Mouse (Mus musculus) liver, embryonic 11.5 days (tissue): ENCODE results near the gene Nek2. TPM values are rescaled to one million over a fixed set of nuclear protein-coding genes. Genes with fewer than 3 reads are reported as not detected.
A peak's percentile ranks its signal among the peaks of the same experiment; 100 is the strongest.

Source experiments
- ATAC-seq: fragments of 200-750 bp; cut with Nextera tagmentation; replicated peaks from 2 replicates; pipeline ENCODE4 v1.8.0; 2017; ENCODE audit warnings: moderate number of reproducible peaks, mild to moderate bottlenecking, moderate TSS enrichment, moderate library complexity; ENCODE audit not compliant: low FRiP score
- DNase-seq: peaks from one replicate; pipeline ENCODE4 v3.0.0-alpha.2; 2017; ENCODE audit warnings: low spot score
- H3K27ac ChIP-seq: fragments of 300-500 bp; sonication (generic); 2 replicates; pipeline ENCODE4 v1.5.1; 2014; ENCODE audit warnings: mild to moderate bottlenecking, low read depth, low read length, control low read depth
- H3K27me3 ChIP-seq: fragments of 300-500 bp; sonication (generic); replicated peaks from 2 replicates; pipeline ENCODE4 v1.6.1; 2014; ENCODE audit warnings: low read length, mixed read lengths; ENCODE audit not compliant: control insufficient read depth, insufficient read depth
- H3K36me3 ChIP-seq: fragments of 300-500 bp; sonication (generic); 2 replicates; pipeline ENCODE4 v1.6.1; 2014; ENCODE audit warnings: mild to moderate bottlenecking, low read length, moderate library complexity, mixed read lengths; ENCODE audit not compliant: control insufficient read depth, insufficient read depth
- H3K4me1 ChIP-seq: fragments of 300-500 bp; sonication (generic); replicated peaks from 2 replicates; pipeline ENCODE4 v1.6.1; 2014; ENCODE audit warnings: low read length, mixed read lengths; ENCODE audit not compliant: control insufficient read depth, insufficient read depth
- H3K4me2 ChIP-seq: fragments of 300-500 bp; sonication (generic); 2 replicates; pipeline ENCODE4 v1.6.1; 2014; ENCODE audit warnings: mild to moderate bottlenecking, control low read depth, moderate library complexity
- H3K4me3 ChIP-seq: fragments of 300-500 bp; sonication (generic); 2 replicates; pipeline ENCODE4 v1.5.1; 2014; ENCODE audit warnings: low read depth, low read length, control low read depth
- H3K9ac ChIP-seq: fragments of 300-500 bp; sonication (generic); 2 replicates; pipeline ENCODE4 v1.6.1; 2014; ENCODE audit warnings: low read depth, low read length, control low read depth
- H3K9me3 ChIP-seq: fragments of 300-500 bp; sonication (generic); 2 replicates; pipeline ENCODE4 v1.6.1; 2016; ENCODE audit warnings: low read length, inconsistent platforms, mixed read lengths; ENCODE audit not compliant: control insufficient read depth
- WGBS: fragments of 180-500 bp; shearing (Covaris S2); extraction: QIAGEN DNeasy Blood & Tissue Kit; methylation state at CpG from one replicate; pipeline ENCODE4 v1.1.7; 2014; 5-methylcytosine and 5-hydroxymethylcytosine counted together
- polyA plus RNA-seq: library from polyadenylated mRNA; unstranded; fragments of >200 nt; fragmentation: Nextera tagmentation; extraction: Ambion mirVana; gene quantifications from 2 replicates; pipeline ENCODE4 v1.2.1, GENCODE M21; 2014

The Nek2 gene
- polyA plus RNA-seq, 1 experiment from 2014 or later, result 54.2 TPM

- H3K9me3 ChIP-seq, result 0 out of 2 replicates have a peak, but pooled peaks cover 2% of the 10 kb centered on the region
- H3K9ac ChIP-seq, result no peak overlapping the region
- H3K27ac ChIP-seq, result no peak overlapping the region
- no peak overlapping the region for H3K4me3 ChIP-seq
- H3K27me3 ChIP-seq, result no peaks in the 10 kb centered on the region
- no peaks in the 10 kb centered on the region for H3K36me3 ChIP-seq
- no peak overlapping the region for H3K4me2 ChIP-seq
- no peak for DNase-seq
- peaks cover 19% of the 10 kb centered on the region for H3K4me1 ChIP-seq
- ATAC-seq, result no peak
Observed at GRCm38 (mm10) chr1:191858136-191858535, 36.9 kb downstream of the Nek2 start.

- DNase-seq, result no peak
- ATAC-seq, result no peak
- no peak overlapping the region for H3K27ac ChIP-seq
- peaks cover 12% of the 10 kb centered on the region for H3K4me1 ChIP-seq
- H3K4me3 ChIP-seq, result no peak overlapping the region
- H3K9ac ChIP-seq, result no peak overlapping the region
- WGBS, result 63% methylated on average over 3 of the region's 3 CpGs
- H3K36me3 ChIP-seq, result no peaks in the 10 kb centered on the region
- H3K4me2 ChIP-seq, result no peak overlapping the region
- H3K9me3 ChIP-seq, result 0 out of 2 replicates have a peak, but pooled peaks cover 2% of the 10 kb centered on the region
- H3K27me3 ChIP-seq, result peaks cover 3% of the 10 kb centered on the region; the same call in 1 of the 2 replicates
Observed at GRCm38 (mm10) chr1:191859847-191860246, 38.6 kb downstream of the Nek2 start.

GRCm38 (mm10) chr1:191861247-191861646 is 40.0 kb downstream of the Nek2 start:
- no peak overlapping the region for H3K4me2 ChIP-seq
- peaks cover 3% of the 10 kb centered on the region; the same call in 1 of the 2 replicates for H3K27me3 ChIP-seq
- ATAC-seq (no peak), DNase-seq (no peak)
- no peaks in the 10 kb centered on the region; the same call in 1 of the 2 replicates for H3K4me1 ChIP-seq
- H3K27ac ChIP-seq, result no peak overlapping the region
- 0 out of 2 replicates have a peak, but pooled peaks cover 2% of the 10 kb centered on the region for H3K9me3 ChIP-seq
- 77% methylated on average over 5 of the region's 5 CpGs for WGBS
- H3K4me3 ChIP-seq, result no peak overlapping the region
- no peak overlapping the region for H3K9ac ChIP-seq
- no peaks in the 10 kb centered on the region for H3K36me3 ChIP-seq

GRCm38 (mm10) chr1:191863833-191864550 is 42.7 kb downstream of the Nek2 start:
- Histone ChIP-seq H3K9ac (no peak overlapping the region), H3K9me3 (0 out of 2 replicates have a peak, but pooled peaks cover under 1% of the 10 kb centered on the region), H3K27me3 (peaks cover 3% of the 10 kb centered on the region; the same call in 1 of the 2 replicates), H3K4me2 (no peak overlapping the region), H3K27ac (no peak overlapping the region), H3K4me1 (no peaks in the 10 kb centered on the region), H3K36me3 (no peaks in the 10 kb centered on the region), H3K4me3 (no peak overlapping the region)
- 69% methylated on average over 4 of the region's 4 CpGs for WGBS
- ATAC-seq (no peak), DNase-seq (no peak)

- H3K27me3 ChIP-seq, result peaks cover 3% of the 10 kb centered on the region; the same call in 1 of the 2 replicates
- no peaks in the 10 kb centered on the region for H3K36me3 ChIP-seq
- H3K4me3 ChIP-seq, result no peak overlapping the region
- H3K9ac ChIP-seq, result no peak overlapping the region
- no peak overlapping the region for H3K4me2 ChIP-seq
- H3K4me1 ChIP-seq, result no peaks in the 10 kb centered on the region
- no peak for DNase-seq
- 79% methylated on average over 8 of the region's 8 CpGs for WGBS
- H3K27ac ChIP-seq, result no peak overlapping the region
- ATAC-seq, result no peak
- no peaks in the 10 kb centered on the region for H3K9me3 ChIP-seq
Observed at GRCm38 (mm10) chr1:191864551-191865027, 43.3 kb downstream of the Nek2 start.

GRCm38 (mm10) chr1:191872076-191872710 is 50.9 kb downstream of the Nek2 start:
- H3K4me3 ChIP-seq, result no peak overlapping the region
- no peak overlapping the region for H3K9ac ChIP-seq
- no peaks in the 10 kb centered on the region for H3K9me3 ChIP-seq
- no peak overlapping the region for H3K4me2 ChIP-seq
- WGBS, result 61% methylated on average over 6 of the region's 6 CpGs
- no peaks in the 10 kb centered on the region for H3K36me3 ChIP-seq
- no peak overlapping the region for H3K27ac ChIP-seq
- peaks cover 13% of the 10 kb centered on the region for H3K4me1 ChIP-seq
- no peaks in the 10 kb centered on the region for H3K27me3 ChIP-seq
- no peak for DNase-seq
- no peak for ATAC-seq

- no peak overlapping the region for H3K4me3 ChIP-seq
- H3K27ac ChIP-seq, result no peak overlapping the region
- H3K36me3 ChIP-seq, result no peaks in the 10 kb centered on the region
- no peaks in the 10 kb centered on the region for H3K9me3 ChIP-seq
- no peaks in the 10 kb centered on the region for H3K27me3 ChIP-seq
- H3K4me2 ChIP-seq, result no peak overlapping the region
- DNase-seq (no peak), ATAC-seq (peak; percentile 52; the same call in 1 of the 2 replicates)
- WGBS, result 61% methylated on average over 7 of the region's 7 CpGs
- H3K9ac ChIP-seq, result no peak overlapping the region
- peaks cover 22% of the 10 kb centered on the region for H3K4me1 ChIP-seq
Observed at GRCm38 (mm10) chr1:191875006-191875405, 53.8 kb downstream of the Nek2 start.

- 59% methylated on average over 9 of the region's 9 CpGs for WGBS
- Histone ChIP-seq H3K9me3 (no peaks in the 10 kb centered on the region), H3K4me3 (no peak overlapping the region), H3K36me3 (no peaks in the 10 kb centered on the region), H3K27ac (peak overlapping the region; percentile 5; the same call in 1 of the 2 replicates), H3K4me1 (peaks cover 30% of the 10 kb centered on the region), H3K27me3 (no peaks in the 10 kb centered on the region), H3K9ac (no peak overlapping the region), H3K4me2 (peak overlapping the region; percentile 8; the same call in 1 of the 2 replicates)
- DNase-seq, result no peak
- ATAC-seq, result peak; percentile 58
Observed at GRCm38 (mm10) chr1:191875683-191876305, 54.5 kb downstream of the Nek2 start.
